Mouse (Mus musculus) left cerebral cortex, postnatal 10 days (tissue): ENCODE measurements at regions not wholly inside any gene's neighbourhood (a gene's known extent, or its start where the extent isn't known, plus 50 kb on each side); places are given as distances from the start of the nearest gene placed in this dataset.

Source experiments
- DNase-seq, 2 experiments: peaks; one replicate each; pipeline ENCODE4 v3.0.0; 2021 to 2022; ENCODE audit warnings: low spot score in 2 of 2, mixed read lengths in 1 of 2; ENCODE audit errors: extremely low spot score in 1 of 2
- intact Hi-C: fragments of 180-260 bp; cut with DNase I; formaldehyde crosslinking; loops from one replicate; pipeline ENCODE4 v1.15.1; 2025

- intact Hi-C loops, result no loop called here
- DNase-seq, result no peak
Measured at GRCm38 (mm10) chr9:94047845-94048244, 490.0 kb downstream of the 1190002N15Rik start.

- no peak for DNase-seq
- intact Hi-C loops, result no loop called here
Measured at GRCm38 (mm10) chr9:94045462-94046126, 492.3 kb downstream of the 1190002N15Rik start.

- intact Hi-C loops, result no loop called here
Measured at GRCm38 (mm10) chr9:94023761-94024160, 514.1 kb downstream of the 1190002N15Rik start.

GRCm38 (mm10) chr9:94021293-94021903 lies 516.5 kb downstream of the 1190002N15Rik start:
- intact Hi-C loops, result no loop called here
- DNase-seq, result no peak

More at GRCm38 (mm10) chr9:94023761-94024160, 514.1 kb downstream of the 1190002N15Rik start:
- no peak for DNase-seq

GRCm38 (mm10) chr9:94016747-94017487 lies 521.0 kb downstream of the 1190002N15Rik start:
- DNase-seq, result no peak
- intact Hi-C loops, result no loop called here

GRCm38 (mm10) chr9:93992216-93992615 lies 545.7 kb downstream of the 1190002N15Rik start:
- intact Hi-C loops, result no loop called here
- peak in 1 of 2 experiments; percentile 45 for DNase-seq

- DNase-seq, result no peak
- intact Hi-C loops, result no loop called here
Measured at GRCm38 (mm10) chr9:93991141-93991540, 546.7 kb downstream of the 1190002N15Rik start.

GRCm38 (mm10) chr9:93981136-93981535 lies 556.7 kb downstream of the 1190002N15Rik start:
- DNase-seq, result no peak
- intact Hi-C loops, result no loop called here

- intact Hi-C loops, result no loop called here
- no peak for DNase-seq
Measured at GRCm38 (mm10) chr9:93969691-93970284, 568.1 kb downstream of the 1190002N15Rik start.

GRCm38 (mm10) chr9:93969118-93969517 lies 568.8 kb downstream of the 1190002N15Rik start:
- no peak for DNase-seq
- intact Hi-C loops, result no loop called here

GRCm38 (mm10) chr9:93955235-93956040 lies 582.4 kb downstream of the 1190002N15Rik start:
- intact Hi-C loops, result no loop called here
- DNase-seq, result no peak

GRCm38 (mm10) chr9:93948671-93949070 lies 589.2 kb downstream of the 1190002N15Rik start:
- no peak for DNase-seq

GRCm38 (mm10) chr9:93947053-93947452 lies 590.8 kb downstream of the 1190002N15Rik start:
- intact Hi-C loops, result no loop called here
- no peak for DNase-seq

More at GRCm38 (mm10) chr9:93948671-93949070, 589.2 kb downstream of the 1190002N15Rik start:
- intact Hi-C loops, result no loop called here

- no peak for DNase-seq
Measured at GRCm38 (mm10) chr9:93940193-93940592, 597.7 kb downstream of the 1190002N15Rik start.

GRCm38 (mm10) chr9:93930684-93931083 lies 607.2 kb downstream of the 1190002N15Rik start:
- intact Hi-C loops, result no loop called here
- no peak for DNase-seq

More at GRCm38 (mm10) chr9:93940193-93940592, 597.7 kb downstream of the 1190002N15Rik start:
- intact Hi-C loops, result no loop called here

GRCm38 (mm10) chr9:93889256-93889655 lies 648.6 kb downstream of the 1190002N15Rik start:
- intact Hi-C loops, result no loop called here
- DNase-seq, result no peak

- intact Hi-C loops, result no loop called here
- no peak for DNase-seq
Measured at GRCm38 (mm10) chr9:93880112-93880511, 657.8 kb downstream of the 1190002N15Rik start.

GRCm38 (mm10) chr9:93879572-93879971 lies 658.3 kb downstream of the 1190002N15Rik start:
- intact Hi-C loops, result no loop called here
- DNase-seq, result no peak

- DNase-seq, result no peak
- intact Hi-C loops, result no loop called here
Measured at GRCm38 (mm10) chr9:93870778-93871177, 667.1 kb downstream of the 1190002N15Rik start.
